Mouse (Mus musculus) intestine, embryonic 14.5 days (tissue): ENCODE measurements around the gene Zfp784. TPM values are rescaled to one million over a fixed set of nuclear protein-coding genes. Genes with fewer than 3 reads are reported as not detected.
A peak's percentile ranks its signal among the peaks of the same experiment; 100 is the strongest.

Source experiments
- ATAC-seq: fragments of 200-750 bp; cut with Nextera tagmentation; replicated peaks from 2 replicates; pipeline ENCODE4 v1.8.0; 2017; ENCODE audit warnings: low read depth, moderate number of reproducible peaks, moderate TSS enrichment, moderate library complexity; ENCODE audit not compliant: low FRiP score, low TSS enrichment
- DNase-seq: peaks from one replicate; pipeline ENCODE4 v3.0.0-alpha.2; 2018; ENCODE audit warnings: low spot score
- H3K27ac ChIP-seq: fragments of 300-500 bp; sonication (generic); 2 replicates; pipeline ENCODE4 v1.5.1; 2014; ENCODE audit warnings: low read depth, mild to moderate bottlenecking, control low read depth
- H3K27me3 ChIP-seq: fragments of 300-500 bp; sonication (generic); replicated peaks from 2 replicates; pipeline ENCODE4 v1.6.1; 2014; ENCODE audit warnings: low read length, control low read depth; ENCODE audit not compliant: control insufficient read depth, insufficient read depth
- H3K36me3 ChIP-seq: fragments of 300-500 bp; sonication (generic); 2 replicates; pipeline ENCODE4 v1.6.1; 2014; ENCODE audit warnings: low read length, control low read depth; ENCODE audit not compliant: control insufficient read depth, insufficient read depth
- H3K4me1 ChIP-seq: fragments of 300-500 bp; sonication (generic); replicated peaks from 2 replicates; pipeline ENCODE4 v1.6.1; 2014; ENCODE audit warnings: low read length, control low read depth, mixed read lengths; ENCODE audit not compliant: control insufficient read depth, insufficient read depth
- H3K4me2 ChIP-seq: fragments of 300-500 bp; sonication (generic); 2 replicates; pipeline ENCODE4 v1.6.1; 2014; ENCODE audit warnings: low read length
- H3K4me3 ChIP-seq: fragments of 300-500 bp; sonication (generic); 2 replicates; pipeline ENCODE4 v1.5.1; 2014; ENCODE audit warnings: low read depth, low read length, control low read depth, mixed read lengths
- H3K9ac ChIP-seq: fragments of 300-500 bp; sonication (generic); 2 replicates; pipeline ENCODE4 v1.6.1; 2014; ENCODE audit warnings: mild to moderate bottlenecking, low read length
- H3K9me3 ChIP-seq: fragments of 300-500 bp; sonication (generic); 2 replicates; pipeline ENCODE4 v1.6.1; 2016; ENCODE audit warnings: low read length, control low read depth; ENCODE audit not compliant: control insufficient read depth
- WGBS: fragments of 180-500 bp; shearing (Covaris S2); extraction: QIAGEN DNeasy Blood & Tissue Kit; methylation state at CpG from one replicate; pipeline ENCODE4 v1.1.7; 2014; 5-methylcytosine and 5-hydroxymethylcytosine counted together
- polyA plus RNA-seq: library from polyadenylated mRNA; unstranded; fragments of >200 nt; fragmentation: Nextera tagmentation; extraction: Ambion mirVana; gene quantifications from 2 replicates; pipeline ENCODE4 v1.2.1, GENCODE M21; 2014

Gene Zfp784
- polyA plus RNA-seq, 1 experiment from 2014 or later: 4.8 TPM

GRCm38 (mm10) chr7:4995268-4996002, 42.8 kb downstream of the Zfp784 start:
- Histone ChIP-seq H3K4me2 (peak overlapping the region; percentile 82), H3K9ac (peak overlapping the region; percentile 55), H3K4me3 (peak overlapping the region; percentile 55), H3K27me3 (no peaks in the 10 kb centered on the region; the same call in 1 of the 2 replicates), H3K36me3 (peaks cover 20% of the 10 kb centered on the region), H3K4me1 (peaks cover 11% of the 10 kb centered on the region), H3K9me3 (peaks cover 11% of the 10 kb centered on the region; the same call in 1 of the 2 replicates), H3K27ac (no peak overlapping the region)
- ATAC-seq: peak; percentile 7
- 5% methylated on average over 19 of the region's 19 CpGs for WGBS
- DNase-seq: peak; percentile 60

- no peak overlapping the region for H3K27ac ChIP-seq
- peaks cover 11% of the 10 kb centered on the region; the same call in 1 of the 2 replicates for H3K9me3 ChIP-seq
- WGBS: 59% methylated on average over 59 of the region's 59 CpGs
- H3K4me1 ChIP-seq: peaks cover 11% of the 10 kb centered on the region
- no peak overlapping the region for H3K9ac ChIP-seq
- H3K4me2 ChIP-seq: peak overlapping the region; percentile 82; the same call in 1 of the 2 replicates
- DNase-seq (no peak), ATAC-seq (no peak)
- H3K27me3 ChIP-seq: no peaks in the 10 kb centered on the region; the same call in 1 of the 2 replicates
- peaks cover 20% of the 10 kb centered on the region for H3K36me3 ChIP-seq
- H3K4me3 ChIP-seq: no peak overlapping the region
These were observed 44.1 kb downstream of the Zfp784 start for GRCm38 (mm10) chr7:4993999-4994788.

GRCm38 (mm10) chr7:4993347-4993998, 44.8 kb downstream of the Zfp784 start:
- peaks cover 20% of the 10 kb centered on the region for H3K36me3 ChIP-seq
- peaks cover 11% of the 10 kb centered on the region for H3K4me1 ChIP-seq
- no peak for DNase-seq
- no peak overlapping the region for H3K4me3 ChIP-seq
- H3K27ac ChIP-seq: no peak overlapping the region
- no peak overlapping the region for H3K4me2 ChIP-seq
- WGBS: 51% methylated on average over 55 of the region's 55 CpGs
- no peak overlapping the region for H3K9ac ChIP-seq
- peaks cover 11% of the 10 kb centered on the region; the same call in 1 of the 2 replicates for H3K9me3 ChIP-seq
- no peak for ATAC-seq
- no peaks in the 10 kb centered on the region; the same call in 1 of the 2 replicates for H3K27me3 ChIP-seq

GRCm38 (mm10) chr7:4988250-4988649, 50.0 kb downstream of the Zfp784 start:
- Histone ChIP-seq H3K27ac (no peak overlapping the region), H3K36me3 (peaks cover 11% of the 10 kb centered on the region), H3K4me2 (no peak overlapping the region), H3K4me1 (no peaks in the 10 kb centered on the region), H3K4me3 (no peak overlapping the region), H3K27me3 (no peaks in the 10 kb centered on the region), H3K9ac (no peak overlapping the region), H3K9me3 (no peaks in the 10 kb centered on the region)
- DNase-seq (no peak), ATAC-seq (no peak)
- WGBS: 47% methylated on average over 2 of the region's 2 CpGs

Other genes with a start within 250 kb of the Zfp784 start
- gene Tmem238, start 248.8 kb downstream of the Zfp784 start, polyA plus RNA-seq: 14.5 and 24.3 TPM in 2 replicates
- 293 and 321 TPM in 2 replicates for gene Rpl28, start 245.6 kb downstream of the Zfp784 start, polyA plus RNA-seq
- gene Ube2s, start 225.9 kb downstream of the Zfp784 start, polyA plus RNA-seq: 354 and 371 TPM in 2 replicates
- 0.30 and 0.42 TPM in 2 replicates for gene Shisa7, start 193.8 kb downstream of the Zfp784 start, polyA plus RNA-seq
- gene Isoc2b, start 168.2 kb downstream of the Zfp784 start, polyA plus RNA-seq: 6.3 and 8.9 TPM in 2 replicates
- 0.96 and 1.0 TPM in 2 replicates for gene Isoc2a, start 161.3 kb downstream of the Zfp784 start, polyA plus RNA-seq
- gene Gm36210, start 131.9 kb downstream of the Zfp784 start, polyA plus RNA-seq: not detected in 2 replicates
- 3.3 and 4.0 TPM in 2 replicates for gene Zfp628, start 123.2 kb downstream of the Zfp784 start, polyA plus RNA-seq
- gene Nat14, start 116.4 kb downstream of the Zfp784 start, polyA plus RNA-seq: 3.1 and 3.3 TPM in 2 replicates
- gene Ssc5d, start 112.7 kb downstream of the Zfp784 start, polyA plus RNA-seq: 3.7 and 4.0 TPM in 2 replicates
- 0.23 and 0.26 TPM in 2 replicates for gene Sbk2, start 74.0 kb downstream of the Zfp784 start, polyA plus RNA-seq
- gene Sbk3, start 67.3 kb downstream of the Zfp784 start, polyA plus RNA-seq: 0.16 TPM in 1 of 2 replicates, not detected in the other
- gene Zfp579, start 42.3 kb downstream of the Zfp784 start, polyA plus RNA-seq: 30.6 and 35.4 TPM in 2 replicates
- 15.7 and 16.0 TPM in 2 replicates for gene Zfp524, start 24.0 kb downstream of the Zfp784 start, polyA plus RNA-seq
- gene Fiz1, start 23.7 kb downstream of the Zfp784 start, polyA plus RNA-seq: 37.5 and 40.3 TPM in 2 replicates
- gene Gm44973, start 22.9 kb downstream of the Zfp784 start, polyA plus RNA-seq: 1.0 and 2.0 TPM in 2 replicates
- 6.2 and 7.2 TPM in 2 replicates for gene Zfp865, start 18.1 kb downstream of the Zfp784 start, polyA plus RNA-seq
- gene Ccdc106, start 17.9 kb downstream of the Zfp784 start, polyA plus RNA-seq: 15.1 and 17.1 TPM in 2 replicates
- not detected in 2 replicates for gene 4632433K11Rik, start 4.3 kb downstream of the Zfp784 start, polyA plus RNA-seq
- gene Zfp580, start 13.1 kb upstream of the Zfp784 start, polyA plus RNA-seq: 38.3 and 40.1 TPM in 2 replicates
- gene U2af2, start 23.7 kb upstream of the Zfp784 start, polyA plus RNA-seq: 129 and 133 TPM in 2 replicates
- gene Epn1, start 41.8 kb upstream of the Zfp784 start, polyA plus RNA-seq: 57.8 and 65.1 TPM in 2 replicates
- gene Rfpl4, start 78.5 kb upstream of the Zfp784 start, polyA plus RNA-seq: not detected in 2 replicates
- gene Rasl2-9, start 87.5 kb upstream of the Zfp784 start, polyA plus RNA-seq: 0.54 and 0.72 TPM in 2 replicates
- not detected in 2 replicates for gene Vmn1r55, start 111.2 kb upstream of the Zfp784 start, polyA plus RNA-seq
- not detected in 2 replicates for gene Vmn1r56, start 158.3 kb upstream of the Zfp784 start, polyA plus RNA-seq
- gene Vmn1r57, start 180.0 kb upstream of the Zfp784 start, polyA plus RNA-seq: not detected in 2 replicates